Mouse (Mus musculus) hindbrain, embryonic 15.5 days (tissue): ENCODE measurements at regions not wholly inside any gene's neighbourhood (a gene's known extent, or its start where the extent isn't known, plus 50 kb on each side); places are given as distances from the start of the nearest gene placed in this dataset.

Source experiments
- ATAC-seq: fragments of 200-750 bp; cut with Nextera tagmentation; 2 replicates; pipeline ENCODE4 v1.8.0; 2017; ENCODE audit warnings: low read depth, moderate number of reproducible peaks, moderate TSS enrichment; ENCODE audit not compliant: low FRiP score
- H3K27ac ChIP-seq: fragments of 300-500 bp; sonication (generic); replicated peaks from 2 replicates; pipeline ENCODE4 v1.5.1; 2015; ENCODE audit warnings: mild to moderate bottlenecking, inconsistent platforms
- H3K27me3 ChIP-seq: fragments of 300-500 bp; sonication (generic); 2 replicates; pipeline ENCODE4 v1.6.1; 2015; ENCODE audit warnings: control low read depth, inconsistent platforms
- H3K36me3 ChIP-seq: fragments of 300-500 bp; sonication (generic); 2 replicates; pipeline ENCODE4 v1.6.1; 2015; ENCODE audit warnings: control low read depth, inconsistent platforms
- H3K4me1 ChIP-seq: fragments of 300-500 bp; sonication (generic); replicated peaks from 2 replicates; pipeline ENCODE4 v1.6.1; 2015; ENCODE audit warnings: control low read depth, inconsistent platforms
- H3K4me2 ChIP-seq: fragments of 300-500 bp; sonication (generic); 2 replicates; pipeline ENCODE4 v1.6.1; 2015; ENCODE audit warnings: moderate library complexity, mild to moderate bottlenecking, inconsistent platforms
- H3K4me3 ChIP-seq: fragments of 300-500 bp; sonication (generic); 2 replicates; pipeline ENCODE4 v1.5.1; 2015; ENCODE audit warnings: mild to moderate bottlenecking, inconsistent platforms
- H3K9ac ChIP-seq: fragments of 300-500 bp; sonication (generic); 2 replicates; pipeline ENCODE4 v1.6.1; 2015; ENCODE audit warnings: inconsistent platforms
- H3K9me3 ChIP-seq: fragments of 300-500 bp; sonication (generic); 2 replicates; pipeline ENCODE4 v1.6.1; 2016; ENCODE audit warnings: control low read depth, inconsistent platforms
- WGBS: fragments of 180-500 bp; shearing (Covaris S2); methylation state at CpG from one replicate; pipeline ENCODE4 v1.1.7; 2015; 5-methylcytosine and 5-hydroxymethylcytosine counted together

- Histone ChIP-seq H3K4me3 (no peak overlapping the region), H3K36me3 (no peaks in the 10 kb centered on the region), H3K9me3 (no peaks in the 10 kb centered on the region), H3K27me3 (no peaks in the 10 kb centered on the region), H3K4me2 (no peak overlapping the region), H3K27ac (no peak overlapping the region), H3K9ac (no peak overlapping the region), H3K4me1 (no peaks in the 10 kb centered on the region)
- ATAC-seq: no peak
- WGBS: 80% methylated on average over 7 of the region's 7 CpGs
Observed at GRCm38 (mm10) chr1:154062666-154063065, 138.3 kb upstream of the Zfp648 start.

- no peak for ATAC-seq
- 92% methylated on average over 5 of the region's 5 CpGs for WGBS
- Histone ChIP-seq H3K9me3 (no peaks in the 10 kb centered on the region), H3K9ac (no peak overlapping the region), H3K4me3 (no peak overlapping the region), H3K4me2 (no peak overlapping the region), H3K36me3 (no peaks in the 10 kb centered on the region), H3K27me3 (no peaks in the 10 kb centered on the region), H3K27ac (no peak overlapping the region), H3K4me1 (no peaks in the 10 kb centered on the region)
Observed at GRCm38 (mm10) chr1:154064633-154065032, 136.4 kb upstream of the Zfp648 start.

DNA sequence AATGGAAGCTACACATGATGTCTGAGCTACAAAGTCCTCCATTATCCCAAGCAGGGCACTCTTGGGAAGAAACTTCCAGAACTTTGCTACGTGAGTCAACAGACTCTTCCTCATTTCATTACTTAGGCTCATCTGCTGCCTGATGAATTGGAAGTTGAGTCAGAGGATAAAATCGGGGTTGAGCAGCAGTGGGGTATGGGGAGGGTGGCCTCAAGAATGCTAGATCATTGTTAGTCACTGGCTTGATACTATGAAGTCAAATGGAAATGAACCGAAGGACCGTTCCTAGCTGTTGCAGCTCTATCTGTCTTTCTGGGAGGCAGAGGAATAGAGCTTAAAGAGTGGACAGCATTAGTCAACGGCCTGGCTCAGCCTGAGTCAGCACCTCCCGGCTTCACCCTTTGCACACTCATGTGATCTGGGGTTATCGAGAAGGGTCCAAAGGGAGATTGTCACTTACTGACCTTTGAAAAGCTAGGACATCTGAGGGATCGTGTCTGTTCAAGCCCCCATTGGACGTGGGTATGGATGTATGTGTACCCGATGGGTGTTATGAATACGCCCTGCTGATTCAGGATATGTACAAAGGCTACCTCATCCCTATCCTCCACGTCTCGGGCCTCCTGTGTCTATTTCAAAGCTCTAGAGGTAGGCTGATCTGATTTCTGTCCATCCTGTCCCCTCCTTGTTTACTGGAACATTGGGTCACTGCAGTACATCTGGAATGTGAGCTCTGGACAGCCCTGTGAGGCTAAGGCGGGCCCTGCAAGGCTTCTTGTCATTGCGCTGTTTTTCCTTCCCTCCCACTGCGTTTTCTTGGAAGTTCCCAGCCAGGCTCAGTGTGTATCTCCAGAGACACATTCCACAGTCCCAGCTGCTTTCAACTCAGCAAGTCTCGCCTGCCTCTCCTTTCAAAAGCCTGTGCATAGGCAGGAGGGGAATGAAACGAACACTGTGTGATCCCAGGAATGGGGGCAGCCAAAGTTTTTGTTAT is 135.4 kb upstream of the Zfp648 start:
- WGBS: 76% methylated on average over 18 of the region's 18 CpGs
- Histone ChIP-seq H3K9ac (no peak overlapping the region), H3K27me3 (no peaks in the 10 kb centered on the region), H3K4me1 (no peaks in the 10 kb centered on the region), H3K27ac (no peak overlapping the region), H3K36me3 (no peaks in the 10 kb centered on the region), H3K4me2 (no peak overlapping the region), H3K4me3 (no peak overlapping the region), H3K9me3 (no peaks in the 10 kb centered on the region)
- ATAC-seq: no peak

- H3K36me3 ChIP-seq: no peaks in the 10 kb centered on the region
- H3K9me3 ChIP-seq: no peaks in the 10 kb centered on the region
- no peak overlapping the region for H3K4me2 ChIP-seq
- no peak overlapping the region for H3K4me3 ChIP-seq
- no peaks in the 10 kb centered on the region for H3K27me3 ChIP-seq
- no peak overlapping the region for H3K9ac ChIP-seq
- 74% methylated on average over 1 of the region's 1 CpGs for WGBS
- no peak for ATAC-seq
- no peaks in the 10 kb centered on the region for H3K4me1 ChIP-seq
- H3K27ac ChIP-seq: no peak overlapping the region
Observed at GRCm38 (mm10) chr1:154067856-154068255, 133.1 kb upstream of the Zfp648 start.

DNA sequence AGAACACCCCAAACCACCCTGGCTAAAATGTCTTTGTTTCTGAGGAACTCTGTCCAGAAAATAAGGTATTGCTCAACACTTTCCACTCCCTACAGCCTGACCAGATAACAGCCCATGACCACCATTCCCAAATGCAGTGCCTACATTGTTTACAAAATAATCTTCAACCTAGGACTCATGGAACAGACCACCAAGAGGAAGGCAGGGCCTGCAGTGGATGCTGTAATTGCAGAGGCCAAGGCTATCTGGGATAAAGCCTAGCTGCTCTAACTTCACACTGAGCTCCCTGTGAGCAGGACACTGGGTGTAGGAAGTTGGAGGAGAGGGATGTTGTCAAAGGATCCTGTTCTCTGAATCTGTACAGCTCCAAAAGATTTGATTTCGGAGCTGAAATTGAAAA is 126.7 kb upstream of the Zfp648 start:
- 97% methylated on average over 1 of the region's 1 CpGs for WGBS
- no peak for ATAC-seq
- H3K4me3 ChIP-seq: no peak overlapping the region

GRCm38 (mm10) chr1:154076684-154077475 is 124.1 kb upstream of the Zfp648 start:
- Histone ChIP-seq H3K9ac (no peak overlapping the region), H3K27me3 (no peaks in the 10 kb centered on the region), H3K27ac (no peak overlapping the region), H3K4me1 (no peaks in the 10 kb centered on the region), H3K4me2 (no peak overlapping the region), H3K36me3 (no peaks in the 10 kb centered on the region), H3K9me3 (no peaks in the 10 kb centered on the region), H3K4me3 (no peak overlapping the region)
- no peak for ATAC-seq
- 71% methylated on average over 10 of the region's 10 CpGs for WGBS

More for the DNA sequence above, 126.7 kb upstream of the Zfp648 start:
- Histone ChIP-seq H3K9me3 (no peaks in the 10 kb centered on the region), H3K9ac (no peak overlapping the region), H3K27me3 (no peaks in the 10 kb centered on the region), H3K4me2 (no peak overlapping the region), H3K27ac (no peak overlapping the region), H3K4me1 (no peaks in the 10 kb centered on the region), H3K36me3 (no peaks in the 10 kb centered on the region)

DNA sequence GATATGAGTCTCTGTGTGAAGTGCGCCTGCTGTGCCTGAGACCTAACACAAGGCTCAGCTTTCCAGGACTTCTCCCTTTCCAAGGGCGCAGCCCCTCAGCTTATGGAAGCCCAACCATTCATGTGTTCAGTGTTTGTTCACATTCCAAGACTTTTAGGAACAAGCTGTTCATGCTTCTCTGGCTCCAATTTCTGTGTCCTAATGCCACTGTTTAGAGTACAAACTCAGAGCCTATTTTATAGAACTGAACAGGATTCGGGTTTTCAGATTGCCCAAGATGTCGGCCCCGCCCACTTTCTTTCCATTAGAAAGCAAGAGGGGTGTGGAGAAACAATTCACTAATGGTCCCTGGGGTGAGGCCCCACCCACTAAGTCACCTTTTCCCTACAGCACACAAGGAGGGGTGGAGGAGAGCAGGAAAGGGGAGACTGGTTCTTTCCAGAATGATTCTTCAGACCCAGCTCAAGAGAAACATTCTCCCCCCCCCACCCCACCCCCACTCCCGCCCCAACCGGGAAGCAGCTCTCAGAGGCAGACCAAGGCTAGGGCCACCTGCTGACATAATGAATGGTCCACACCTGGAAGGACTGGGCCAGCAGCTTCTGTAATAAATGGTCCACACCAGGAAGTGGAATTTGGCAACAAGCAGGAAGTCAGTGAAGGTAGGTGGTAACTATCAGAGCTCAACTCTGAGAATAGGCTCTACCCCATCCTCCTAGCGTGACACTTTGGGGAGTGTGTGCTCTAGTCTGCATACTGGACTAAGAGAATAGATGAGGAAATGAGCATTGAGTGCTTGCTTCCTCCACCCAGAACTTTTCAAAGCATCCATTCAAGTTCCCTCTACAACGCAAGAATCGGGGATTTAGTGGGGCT is 120.2 kb upstream of the Zfp648 start:
- Histone ChIP-seq H3K9ac (no peak overlapping the region), H3K27ac (no peak overlapping the region), H3K36me3 (no peaks in the 10 kb centered on the region), H3K9me3 (no peaks in the 10 kb centered on the region), H3K27me3 (no peaks in the 10 kb centered on the region), H3K4me2 (no peak overlapping the region), H3K4me3 (no peak overlapping the region), H3K4me1 (no peaks in the 10 kb centered on the region)
- WGBS: 56% methylated on average over 10 of the region's 10 CpGs
- no peak for ATAC-seq

GRCm38 (mm10) chr1:154086145-154086544 is 114.8 kb upstream of the Zfp648 start:
- no peak overlapping the region for H3K4me3 ChIP-seq
- H3K4me2 ChIP-seq: no peak overlapping the region
- no peak overlapping the region for H3K9ac ChIP-seq
- no peaks in the 10 kb centered on the region for H3K27me3 ChIP-seq
- H3K9me3 ChIP-seq: no peaks in the 10 kb centered on the region
- no peak for ATAC-seq
- no peaks in the 10 kb centered on the region for H3K4me1 ChIP-seq
- H3K36me3 ChIP-seq: no peaks in the 10 kb centered on the region
- H3K27ac ChIP-seq: no peak overlapping the region

DNA sequence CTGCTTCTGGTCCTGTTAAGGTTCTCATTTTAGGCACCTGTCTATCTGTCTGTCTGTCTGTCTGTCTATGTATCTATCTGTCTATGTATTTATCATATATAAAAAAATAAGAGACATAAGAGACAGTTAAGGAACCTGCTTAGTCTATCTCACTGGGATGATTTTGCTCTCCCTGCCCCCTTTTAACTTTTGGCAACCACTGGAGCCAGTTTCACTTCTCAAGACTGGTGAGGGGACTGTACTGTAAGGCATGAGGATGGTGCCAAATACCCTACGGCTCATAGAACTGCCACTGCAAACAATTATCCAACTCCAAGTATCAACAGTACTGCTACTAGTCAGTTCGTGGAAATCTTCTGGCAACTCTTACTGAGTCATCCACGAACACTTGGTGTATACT is 111.2 kb upstream of the Zfp648 start:
- no peak for ATAC-seq
- no peak overlapping the region for H3K27ac ChIP-seq
- no peaks in the 10 kb centered on the region for H3K9me3 ChIP-seq
- H3K4me3 ChIP-seq: no peak overlapping the region
- no peak overlapping the region for H3K9ac ChIP-seq
- no peaks in the 10 kb centered on the region for H3K4me1 ChIP-seq
- WGBS: 93% methylated on average over 3 of the region's 3 CpGs
- no peaks in the 10 kb centered on the region for H3K36me3 ChIP-seq
- no peak overlapping the region for H3K4me2 ChIP-seq
- H3K27me3 ChIP-seq: no peaks in the 10 kb centered on the region

DNA sequence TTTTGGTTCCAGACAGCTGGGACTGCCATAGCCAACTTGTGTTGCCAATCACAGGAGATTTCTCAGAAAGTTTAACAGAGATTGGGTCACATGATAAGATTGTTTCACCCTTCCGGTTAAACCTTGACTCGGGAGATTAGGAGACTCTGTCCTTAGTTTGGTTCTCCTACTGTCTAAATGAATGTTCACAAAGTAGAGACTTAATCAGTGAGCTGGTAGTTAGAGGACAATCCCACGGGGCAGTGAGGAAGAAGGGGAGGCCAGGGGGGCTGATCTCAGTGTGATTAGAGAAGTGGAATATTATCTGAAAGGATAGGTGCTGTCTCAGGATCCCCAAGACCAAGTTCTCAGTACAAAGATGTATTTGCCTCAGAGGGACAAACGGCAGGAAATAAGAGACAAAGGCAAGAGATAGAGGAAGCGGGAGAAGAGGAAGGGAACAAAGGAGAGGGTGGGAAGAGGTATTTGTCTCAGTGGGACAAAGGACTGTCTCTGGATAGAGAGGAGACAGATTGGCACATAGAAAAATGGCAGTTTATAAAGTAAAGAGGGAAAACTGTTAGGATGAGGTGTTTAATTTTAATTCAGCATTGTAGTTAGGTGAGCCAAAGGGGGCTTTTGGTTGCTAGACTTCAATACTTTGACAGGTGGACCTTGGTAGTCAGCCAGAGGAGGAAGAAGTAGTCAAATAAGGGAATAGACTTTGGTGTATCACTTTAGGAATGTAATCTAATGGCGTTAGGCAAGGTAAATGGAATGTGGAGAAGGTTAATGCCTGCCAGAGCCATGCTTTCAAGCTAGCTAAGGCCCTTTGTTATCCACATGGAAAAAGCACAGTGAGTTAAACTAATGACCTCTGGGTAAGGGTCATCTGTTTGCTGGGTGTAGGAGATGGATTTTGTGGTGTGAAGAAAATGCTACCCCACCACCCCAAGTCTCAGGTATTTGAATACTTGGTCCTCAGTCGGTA is 110.2 kb upstream of the Zfp648 start:
- H3K4me1 ChIP-seq: no peaks in the 10 kb centered on the region
- no peak overlapping the region for H3K4me2 ChIP-seq
- H3K9ac ChIP-seq: no peak overlapping the region
- WGBS: 67% methylated on average over 7 of the region's 7 CpGs
- H3K27me3 ChIP-seq: no peaks in the 10 kb centered on the region
- no peaks in the 10 kb centered on the region for H3K9me3 ChIP-seq
- no peaks in the 10 kb centered on the region for H3K36me3 ChIP-seq
- ATAC-seq: no peak
- no peak overlapping the region for H3K4me3 ChIP-seq
- no peak overlapping the region for H3K27ac ChIP-seq

GRCm38 (mm10) chr1:154093549-154093948 is 107.4 kb upstream of the Zfp648 start:
- Histone ChIP-seq H3K36me3 (no peaks in the 10 kb centered on the region), H3K4me1 (no peaks in the 10 kb centered on the region), H3K9me3 (no peaks in the 10 kb centered on the region), H3K4me3 (no peak overlapping the region), H3K4me2 (no peak overlapping the region), H3K27me3 (no peaks in the 10 kb centered on the region), H3K9ac (no peak overlapping the region), H3K27ac (no peak overlapping the region)
- 79% methylated on average over 4 of the region's 4 CpGs for WGBS
- no peak for ATAC-seq
